Mouse (Mus musculus): ENCODE results near the gene Cntnap2.

- TF ChIP-seq GATA1 (IDR thresholded peaks at IDR 0.05; ENCODE audit: low read length) (no peak), TAL1 (IDR thresholded peaks at IDR 0.05; ENCODE audit: low read length) (no peak)
Measured at GRCm38 (mm10) chr6:46563470-46563869, 1504.3 kb downstream of the Cntnap2 start.

All from erythroblast, embryonic 14.5 days (primary cell).